Mouse (Mus musculus) hindlimb bud, embryonic 11.5 days (tissue): Measurements from ENCODE around the gene Man2a2.

Experiments used
- DNase-seq: peaks from one replicate; pipeline ENCODE4 v3.0.0-alpha.2; 2012; ENCODE audit warnings: low read depth, low spot score; ENCODE audit errors: extremely low spot score

Man2a2 gene

DNA sequence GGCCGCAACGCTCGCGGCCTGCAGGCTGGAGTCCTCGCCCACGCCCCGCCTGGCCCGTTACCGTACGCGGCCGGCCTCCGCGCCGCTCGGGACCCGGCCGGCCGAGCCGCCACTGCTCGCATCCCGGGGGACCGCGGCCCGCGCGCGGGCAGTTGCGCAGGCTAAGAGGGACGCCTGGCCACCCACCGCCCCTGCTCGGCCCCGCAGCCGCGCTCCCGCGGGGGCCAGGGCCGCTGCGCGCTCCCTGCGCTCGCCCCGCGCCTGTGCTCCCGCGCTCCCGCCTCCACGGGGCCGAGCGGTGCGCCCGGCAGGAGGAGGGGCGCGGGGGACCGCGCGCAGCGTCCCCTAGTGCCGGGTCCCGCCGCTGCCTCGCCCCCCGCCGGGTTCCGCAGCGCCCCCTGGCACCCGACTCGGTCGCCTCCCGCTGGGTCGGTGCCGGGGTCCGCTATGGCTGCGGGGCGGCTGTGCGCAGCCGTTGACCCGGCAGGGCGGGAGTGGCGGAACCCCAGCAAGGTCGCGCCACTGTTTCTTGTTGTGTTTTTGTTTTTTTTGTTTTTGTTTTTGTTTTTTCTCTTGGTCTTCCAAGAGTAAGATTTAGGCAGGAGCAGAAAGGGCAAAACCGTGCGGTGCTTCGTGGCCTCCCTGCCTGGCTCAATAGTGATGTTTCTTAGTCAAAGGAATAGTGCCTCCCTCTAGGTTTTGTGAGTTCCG, at the start of gene Man2a2:
Gene Man2a2 (minus strand): TSS at position 335 of the 711 bp plus-strand sequence.
- DNase-seq, result no peak

GRCm38 (mm10) chr7:80420586-80420985, 49.4 kb upstream of the Man2a2 start:
- DNase-seq, result no peak

DNA sequence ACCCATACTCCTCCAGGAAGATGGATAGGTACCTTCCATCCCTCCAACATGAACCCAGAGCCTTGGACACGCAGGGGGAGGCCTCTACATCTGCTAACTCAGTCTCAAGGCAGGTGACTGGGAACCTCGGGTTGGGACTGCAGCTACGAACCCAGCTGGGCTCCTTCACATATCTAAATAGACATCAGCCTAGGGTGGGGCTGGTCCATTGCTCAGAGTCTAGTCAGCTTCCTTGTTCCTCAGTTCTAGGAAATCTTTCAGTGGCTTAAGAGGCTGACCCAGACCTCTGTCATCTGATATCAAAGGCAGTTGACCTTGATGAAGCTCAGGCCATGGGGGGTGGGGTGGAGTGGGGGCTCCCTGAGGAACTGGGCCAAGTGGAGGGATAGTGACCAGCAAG, 48.1 kb upstream of the Man2a2 start:
- DNase-seq, result no peak

DNA sequence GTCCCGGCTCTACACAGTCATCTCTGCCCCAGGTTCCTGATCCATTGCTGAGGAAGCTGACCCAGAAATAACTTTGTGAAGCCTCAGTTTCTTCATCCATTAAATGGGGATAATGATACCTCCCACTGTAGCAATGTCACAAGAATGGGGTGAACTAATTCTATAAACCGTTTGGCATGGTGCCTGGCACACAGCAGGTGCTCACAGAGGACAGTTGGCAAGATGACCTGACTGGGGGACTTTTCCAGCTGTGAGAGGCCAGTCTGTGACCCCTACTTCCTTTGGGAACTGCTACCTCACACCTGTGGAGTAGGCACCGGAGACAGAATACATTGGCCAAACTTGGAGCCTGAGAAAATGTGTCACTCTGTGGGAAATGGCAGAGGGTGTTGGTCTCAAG, 46.9 kb upstream of the Man2a2 start:
- no peak for DNase-seq

- no peak for DNase-seq
Observed at GRCm38 (mm10) chr7:80417601-80418000, 46.4 kb upstream of the Man2a2 start.

DNA sequence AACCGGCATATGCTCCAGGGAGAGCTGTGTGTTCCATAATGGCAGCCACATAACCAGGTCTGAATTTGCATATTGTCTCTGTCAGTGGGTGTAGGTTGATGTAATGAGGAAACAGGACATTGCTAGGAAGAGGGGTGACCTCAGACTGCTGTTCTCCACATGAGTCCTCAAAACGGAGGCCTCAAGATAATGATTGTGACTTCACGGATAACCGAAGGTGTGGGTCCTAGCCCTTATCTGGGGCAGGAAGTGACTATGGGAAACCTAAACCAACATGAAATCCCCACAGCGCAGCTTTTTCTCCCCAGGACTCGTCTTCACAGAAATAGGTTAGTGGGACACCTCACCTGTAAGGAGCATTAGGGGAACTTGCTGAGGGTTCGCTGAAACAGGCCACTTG, 45.8 kb upstream of the Man2a2 start:
- no peak for DNase-seq

- no peak for DNase-seq
Observed at GRCm38 (mm10) chr7:80414303-80414855, 43.2 kb upstream of the Man2a2 start.

GRCm38 (mm10) chr7:80413512-80414302, 42.5 kb upstream of the Man2a2 start:
- no peak for DNase-seq

DNA sequence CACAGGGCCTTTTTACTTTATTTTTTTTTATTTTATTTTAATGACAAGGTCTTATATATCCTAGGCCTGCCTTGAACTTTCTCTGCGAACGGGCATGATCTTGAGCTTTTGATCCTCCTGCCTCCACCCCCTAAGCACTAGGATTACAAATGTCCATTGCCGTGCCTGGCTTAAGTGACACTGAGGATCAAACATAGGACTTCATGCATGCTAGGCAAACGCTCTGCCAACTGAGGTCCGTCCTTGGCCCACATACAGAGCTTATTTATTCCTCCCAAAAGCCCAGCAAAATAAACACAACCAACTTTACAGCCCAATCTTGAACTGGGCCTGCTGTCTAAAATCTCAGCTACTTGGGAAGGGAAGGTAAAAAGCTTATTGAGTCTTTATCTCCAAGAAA, 41.6 kb upstream of the Man2a2 start:
- no peak for DNase-seq

DNA sequence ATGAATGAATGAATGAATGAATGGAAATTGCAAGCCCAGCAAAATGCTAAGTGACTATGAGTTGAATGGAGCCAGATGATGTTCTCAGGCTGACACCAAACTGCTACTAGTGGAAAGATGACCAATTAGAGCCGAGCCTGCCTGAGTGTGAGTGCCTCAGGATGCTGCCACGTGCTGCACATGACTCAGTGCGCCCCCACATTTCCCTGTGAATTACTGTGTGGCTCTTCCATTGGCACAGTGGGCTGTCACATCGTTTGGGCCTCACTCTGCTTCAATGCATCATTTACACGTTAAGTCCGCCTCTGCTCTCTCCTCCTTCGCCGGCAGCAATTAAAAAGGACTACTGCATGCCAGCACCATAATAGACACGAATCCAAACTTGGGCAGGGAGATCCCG, 41.1 kb upstream of the Man2a2 start:
- no peak for DNase-seq

- no peak for DNase-seq
Observed at GRCm38 (mm10) chr7:80410380-80410779, 39.2 kb upstream of the Man2a2 start.

DNA sequence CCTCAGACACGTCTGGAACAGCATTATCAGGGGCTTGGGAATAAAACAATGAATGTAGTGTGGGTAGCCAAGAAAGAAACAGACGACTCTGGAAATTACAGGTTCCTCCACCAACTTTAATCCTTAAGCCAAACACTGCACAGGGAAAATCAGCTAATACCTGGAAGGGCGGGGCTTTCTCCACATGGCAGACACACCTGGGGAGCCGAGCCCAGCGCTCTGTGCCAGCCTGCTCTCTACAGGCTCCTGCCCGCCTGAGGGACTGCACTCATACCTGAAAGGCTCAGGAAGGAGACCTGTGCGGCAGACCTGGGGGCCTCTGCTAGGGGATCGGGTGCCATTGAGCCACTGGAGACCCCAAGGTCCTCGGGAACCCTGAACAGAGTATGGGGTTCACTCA, 36.5 kb upstream of the Man2a2 start:
- DNase-seq, result no peak

- DNase-seq, result no peak
Observed at GRCm38 (mm10) chr7:80406186-80406585, 35.0 kb upstream of the Man2a2 start.

DNA sequence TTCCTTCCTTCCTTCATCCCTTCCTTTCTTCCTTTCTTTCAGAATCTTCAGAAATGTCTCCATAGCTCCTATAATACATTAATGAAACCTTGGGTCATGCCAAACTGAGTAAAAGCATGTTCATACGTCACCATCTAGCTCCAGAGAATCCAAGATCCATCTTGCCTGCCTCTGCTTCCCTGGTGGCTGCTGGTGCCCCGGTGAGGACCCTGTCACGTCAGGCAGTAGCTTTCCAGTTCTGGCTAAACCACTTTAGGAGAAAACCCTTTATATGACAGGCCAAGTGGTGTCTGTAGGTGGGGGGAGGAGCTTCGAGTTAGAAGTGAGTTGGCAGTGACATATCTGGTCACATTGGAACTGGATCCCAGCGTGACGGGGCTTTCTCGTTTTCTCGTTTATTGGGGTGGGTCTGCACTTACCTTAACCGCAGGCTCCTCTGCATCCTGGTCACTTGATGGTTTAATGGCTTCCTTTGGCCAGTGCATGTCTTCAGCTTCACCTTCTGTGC, 34.1 kb upstream of the Man2a2 start, which contains the start of gene Furin:
Gene Furin (minus strand): TSS at position 249 of the 508 bp plus-strand sequence.
- no peak for DNase-seq

- DNase-seq, result no peak
Observed at GRCm38 (mm10) chr7:80404101-80404894, 33.1 kb upstream of the Man2a2 start.

DNA sequence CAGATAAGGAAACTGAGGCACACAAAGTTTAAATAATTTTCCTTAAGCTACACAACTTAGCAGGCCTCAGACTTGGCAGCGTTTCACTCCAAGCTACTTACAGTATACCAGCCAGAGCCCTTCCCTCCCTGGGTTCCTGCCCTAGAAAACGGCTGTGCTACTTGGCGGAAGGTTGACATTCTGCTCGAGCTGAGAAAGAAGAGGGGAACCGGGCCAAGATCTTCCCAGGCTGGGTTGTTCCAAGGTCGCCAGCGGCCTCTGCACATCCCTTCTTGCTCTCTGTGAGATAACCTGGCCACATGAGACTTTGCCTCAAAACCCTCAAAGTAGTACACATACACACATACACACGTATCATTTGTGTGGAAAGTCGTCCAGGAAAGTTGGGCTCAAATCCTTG, 32.4 kb upstream of the Man2a2 start:
- no peak for DNase-seq

GRCm38 (mm10) chr7:80402651-80403321, 31.6 kb upstream of the Man2a2 start:
- DNase-seq, result no peak

DNA sequence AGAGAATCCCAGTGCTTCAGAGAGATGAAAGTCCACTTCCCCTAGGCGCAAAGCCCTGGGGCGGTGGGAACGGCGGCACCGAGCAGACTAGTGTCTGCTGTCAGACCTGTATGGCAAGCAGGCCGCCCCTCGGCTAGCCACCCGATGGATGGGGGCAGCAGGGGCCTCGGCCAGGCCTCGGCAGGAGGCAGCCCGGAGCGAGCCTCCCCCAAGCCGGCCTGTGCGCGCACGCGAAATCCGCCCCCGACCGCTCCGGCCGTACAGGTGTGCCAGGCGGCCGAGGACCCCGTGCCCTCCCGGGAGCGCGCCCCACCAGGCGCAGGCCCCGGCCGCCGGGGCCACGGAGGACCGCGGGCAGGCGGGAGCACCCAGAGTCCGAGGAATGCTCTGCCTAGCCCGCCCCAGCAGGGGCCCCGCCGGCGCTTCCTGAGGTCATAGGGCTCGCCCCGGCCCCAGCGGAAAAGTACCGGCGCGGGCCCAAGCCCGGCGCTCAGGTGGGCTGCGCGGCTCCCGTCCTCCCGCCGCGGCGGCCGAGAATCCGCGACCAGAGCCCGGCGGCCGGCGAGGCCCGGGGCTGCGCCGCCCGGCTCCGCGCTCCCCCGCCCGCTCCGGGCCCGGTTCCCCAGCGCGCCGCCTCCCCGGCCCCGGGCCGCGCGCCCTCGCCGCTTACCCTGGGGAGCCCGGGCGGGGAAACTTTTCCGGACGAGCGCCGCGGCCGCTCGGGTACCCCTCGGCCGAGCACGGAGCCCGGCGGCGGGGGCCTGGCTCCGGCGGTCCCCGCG, 30.9 kb upstream of the Man2a2 start:
- no peak for DNase-seq

- DNase-seq, result no peak
Observed at GRCm38 (mm10) chr7:80401041-80401859, 30.1 kb upstream of the Man2a2 start.
